Mouse (Mus musculus) heart, postnatal 0 days (tissue): ENCODE data around the gene Zcchc2. TPM values are rescaled to one million over a fixed set of nuclear protein-coding genes. Genes with fewer than 3 reads are reported as not detected.

ENCODE experiments used
- ATAC-seq: fragments of 200-750 bp; cut with Nextera tagmentation; 2 replicates; pipeline ENCODE4 v1.8.0; 2017; ENCODE audit warnings: low read depth, moderate number of reproducible peaks, moderate library complexity; ENCODE audit not compliant: insufficient read depth
- DNase-seq: peaks from one replicate; pipeline ENCODE4 v3.0.0-alpha.2; 2016; ENCODE audit warnings: low spot score
- H3K27ac ChIP-seq: fragments of 300-500 bp; sonication (generic); 2 replicates; pipeline ENCODE4 v1.5.1; 2014; ENCODE audit warnings: low read depth, mild to moderate bottlenecking
- H3K27me3 ChIP-seq: fragments of 300-500 bp; sonication (generic); 2 replicates; pipeline ENCODE4 v1.6.1; 2014; ENCODE audit warnings: low read length, mixed read lengths; ENCODE audit not compliant: control insufficient read depth, insufficient read depth
- H3K36me3 ChIP-seq: fragments of 300-500 bp; sonication (generic); replicated peaks from 2 replicates; pipeline ENCODE4 v1.6.1; 2014; ENCODE audit warnings: low read length, mixed read lengths; ENCODE audit not compliant: control insufficient read depth, insufficient read depth
- H3K4me1 ChIP-seq: fragments of 300-500 bp; sonication (generic); 2 replicates; pipeline ENCODE4 v1.6.1; 2014; ENCODE audit warnings: antibody characterized with exemption; ENCODE audit not compliant: control insufficient read depth, insufficient read depth
- H3K4me2 ChIP-seq: fragments of 300-500 bp; sonication (generic); 2 replicates; pipeline ENCODE4 v1.6.1; 2014; ENCODE audit warnings: low read depth, mild to moderate bottlenecking, low read length, moderate library complexity
- H3K4me3 ChIP-seq: fragments of 300-500 bp; sonication (generic); 2 replicates; pipeline ENCODE4 v1.5.1; 2014; ENCODE audit warnings: low read depth, low read length
- H3K9ac ChIP-seq: fragments of 300-500 bp; sonication (generic); replicated peaks from 2 replicates; pipeline ENCODE4 v1.6.1; 2014; ENCODE audit warnings: low read depth, low read length, mixed read lengths
- H3K9me3 ChIP-seq: fragments of 300-500 bp; sonication (generic); replicated peaks from 2 replicates; pipeline ENCODE4 v1.6.1; 2016; ENCODE audit warnings: low read length; ENCODE audit not compliant: control insufficient read depth
- CTCF ChIP-seq: IDR thresholded peaks from 2 replicates; pipeline ENCODE4 v1.5.1; 2016; ENCODE audit warnings: antibody characterized with exemption, control low read depth, low read depth
- EP300 ChIP-seq: IDR thresholded peaks from 2 replicates; pipeline ENCODE4 v1.6.1; 2016; ENCODE audit warnings: antibody characterized with exemption, low read depth
- WGBS: fragments of 180-500 bp; shearing (Covaris S2); extraction: QIAGEN DNeasy Blood & Tissue Kit; methylation state at CpG from one replicate; pipeline ENCODE4 v1.1.7; 2014; 5-methylcytosine and 5-hydroxymethylcytosine counted together
- polyA plus RNA-seq: library from polyadenylated mRNA; unstranded; fragments of >200 nt; fragmentation: Nextera tagmentation; extraction: Ambion mirVana; gene quantifications from 2 replicates; pipeline ENCODE4 v1.2.1, GENCODE M21; 2015
- total RNA-seq: library from RNA; depleted of rRNA; stranded (reverse); fragments of >200 nt; gene quantifications from 2 replicates; pipeline ENCODE4 v1.2.3, GENCODE M21; 2014; ENCODE audit warnings: low replicate concordance

Gene Zcchc2
- total and polyA plus RNA-seq, 2 experiments from 2014 or later: 1.1 to 6.6 TPM

- TF ChIP-seq EP300 (no peak), CTCF (no peak)
- H3K4me1 ChIP-seq: peaks cover 44% of the 10 kb centered on the region
- H3K9me3 ChIP-seq: no peaks in the 10 kb centered on the region
- peak overlapping the region; percentile 87 for H3K9ac ChIP-seq
- under 1% methylated on average over 95 of the region's 104 CpGs for WGBS
- H3K36me3 ChIP-seq: no peaks in the 10 kb centered on the region
- H3K4me3 ChIP-seq: peak overlapping the region; percentile 97
- DNase-seq (no peak), ATAC-seq (peak; percentile 24)
- H3K4me2 ChIP-seq: peak overlapping the region; percentile 96
- no peaks in the 10 kb centered on the region for H3K27me3 ChIP-seq
- peak overlapping the region; percentile 97 for H3K27ac ChIP-seq
These were observed 930 bp downstream of the Zcchc2 start for GRCm38 (mm10) chr1:105990911-105991761.

GRCm38 (mm10) chr1:105991931-105992837 lies 2.0 kb downstream of the Zcchc2 start:
- ATAC-seq: no peak
- H3K4me3 ChIP-seq: peak overlapping the region; percentile 97
- TF ChIP-seq EP300: no peak
- no peak for TF ChIP-seq CTCF
- no peaks in the 10 kb centered on the region for H3K36me3 ChIP-seq
- H3K27me3 ChIP-seq: no peaks in the 10 kb centered on the region
- DNase-seq: no peak
- peak overlapping the region; percentile 87 for H3K9ac ChIP-seq
- peak overlapping the region; percentile 97 for H3K27ac ChIP-seq
- 24% methylated on average over 17 of the region's 17 CpGs for WGBS
- no peaks in the 10 kb centered on the region for H3K9me3 ChIP-seq
- peak overlapping the region; percentile 96 for H3K4me2 ChIP-seq
- H3K4me1 ChIP-seq: peaks cover 48% of the 10 kb centered on the region

- WGBS: 3% methylated on average over 7 of the region's 7 CpGs
- Histone ChIP-seq H3K36me3 (no peaks in the 10 kb centered on the region), H3K9me3 (no peaks in the 10 kb centered on the region), H3K4me3 (peak overlapping the region; percentile 97), H3K9ac (peak overlapping the region; percentile 93), H3K4me2 (peak overlapping the region; percentile 96), H3K4me1 (peaks cover 55% of the 10 kb centered on the region), H3K27ac (peak overlapping the region; percentile 96), H3K27me3 (no peaks in the 10 kb centered on the region)
- ATAC-seq (no peak), DNase-seq (peak; percentile 63)
- TF ChIP-seq EP300 (no peak; the same call in 1 of the 2 replicates), CTCF (peak; percentile 25)
These were observed 3.0 kb downstream of the Zcchc2 start for GRCm38 (mm10) chr1:105993196-105993595.

GRCm38 (mm10) chr1:105993601-105994209 lies 3.5 kb downstream of the Zcchc2 start:
- DNase-seq (peak; percentile 85), ATAC-seq (peak; percentile 59)
- H3K27ac ChIP-seq: peak overlapping the region; percentile 96
- peak overlapping the region; percentile 96 for H3K4me2 ChIP-seq
- peak overlapping the region; percentile 93 for H3K9ac ChIP-seq
- H3K4me1 ChIP-seq: peaks cover 50% of the 10 kb centered on the region
- WGBS: 1% methylated on average over 35 of the region's 37 CpGs
- peak overlapping the region; percentile 97 for H3K4me3 ChIP-seq
- no peaks in the 10 kb centered on the region for H3K9me3 ChIP-seq
- TF ChIP-seq EP300 (no peak), CTCF (no peak)
- no peaks in the 10 kb centered on the region for H3K36me3 ChIP-seq
- no peaks in the 10 kb centered on the region for H3K27me3 ChIP-seq

- no peaks in the 10 kb centered on the region for H3K36me3 ChIP-seq
- TF ChIP-seq EP300 (no peak), CTCF (no peak)
- no peak overlapping the region for H3K27ac ChIP-seq
- H3K9me3 ChIP-seq: no peaks in the 10 kb centered on the region
- H3K4me3 ChIP-seq: no peak overlapping the region
- no peak for DNase-seq
- H3K4me2 ChIP-seq: no peak overlapping the region
- H3K4me1 ChIP-seq: peaks cover 47% of the 10 kb centered on the region
- H3K27me3 ChIP-seq: no peaks in the 10 kb centered on the region
- 46% methylated on average over 2 of the region's 2 CpGs for WGBS
- no peak overlapping the region for H3K9ac ChIP-seq
- no peak for ATAC-seq
These were observed 5.8 kb downstream of the Zcchc2 start for GRCm38 (mm10) chr1:105995966-105996365.
